ENCODE assay signal across 8 mouse cellular contexts in the genomic region with DNA sequence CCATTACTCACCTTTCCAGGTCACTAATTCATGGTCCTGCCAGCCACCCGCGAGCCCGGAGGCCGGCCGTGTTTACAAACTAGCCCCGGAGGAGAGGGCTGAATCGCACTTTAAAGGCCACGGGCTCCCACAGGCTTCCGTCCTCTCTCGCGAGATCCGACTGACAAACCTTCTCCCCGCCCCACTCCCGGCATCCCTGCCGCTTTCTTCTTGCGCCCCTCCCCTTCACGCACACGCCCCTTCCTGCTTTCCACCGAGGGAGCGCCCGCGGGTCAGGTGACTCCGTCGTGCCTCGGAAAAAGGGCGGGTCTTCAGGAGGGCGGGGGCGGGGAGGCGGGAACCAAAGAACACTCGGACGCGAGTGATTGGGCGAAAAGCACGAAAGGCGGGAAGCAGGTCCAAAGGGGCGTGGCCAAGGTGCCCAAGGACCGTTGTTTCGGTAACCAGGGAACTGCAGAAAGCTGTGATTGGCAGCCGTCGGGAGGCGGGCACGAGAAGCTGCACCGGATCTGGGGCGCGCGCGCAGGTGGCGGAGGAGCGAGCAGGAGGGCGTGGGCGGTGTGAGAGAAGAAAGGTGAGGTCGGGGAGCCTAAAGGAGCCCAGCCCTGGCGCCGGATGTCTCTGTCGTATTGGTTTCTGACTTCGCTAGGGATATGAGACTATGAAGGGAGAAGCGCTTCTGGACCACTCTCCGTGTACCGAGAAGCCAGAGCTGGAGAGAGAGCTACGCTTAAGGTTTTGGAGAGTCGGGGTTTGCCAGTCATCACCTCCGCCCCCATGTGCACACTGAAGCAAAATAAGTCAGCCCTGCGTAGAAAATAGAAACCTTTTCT. TPM values are rescaled to one million over a fixed set of nuclear protein-coding genes. Genes with fewer than 3 reads are reported as not detected.
DNase-seq lines count a peak whose midpoint lies in the region; ATAC-seq and TF ChIP-seq lines count a peak whose summit lies in the region.

A gene (minus strand): TSS at position 176 of the 833 bp plus-strand sequence.

- no peak for TF ChIP-seq CTCF in E14TG2a.4 (conservative IDR thresholded peaks at IDR 0.05; ENCODE audit: low read length)
- TF ChIP-seq CTCF in heart, postnatal 0 days (IDR thresholded peaks at IDR 0.05; ENCODE audit: low read depth): no peak
- TF ChIP-seq CTCF in testis, adult 2 months (IDR thresholded peaks at IDR 0.05; ENCODE audit: control insufficient read depth, insufficient read depth, insufficient replicate concordance, low read depth, low read length): no peak

- TF ChIP-seq POLR2A in testis, adult 2 months (IDR thresholded peaks at IDR 0.05; ENCODE audit: control insufficient read depth, low read depth, low read length): peak; percentile 70

- peak within 1 kb of the TSS; percentile 98 for H3K9ac ChIP-seq in forebrain, embryonic 12.5 days
- peak within 1 kb of the TSS; percentile 97 for H3K9ac ChIP-seq in heart, postnatal 0 days (replicated peaks; ENCODE audit: low read depth, low read length)
- peak within 1 kb of the TSS; percentile 99 for H3K9ac ChIP-seq in liver, embryonic 16.5 days (ENCODE audit: low read depth, low read length)
- peak within 1 kb of the TSS; percentile 96 for H3K9ac ChIP-seq in neural tube, embryonic 13.5 days

- TF ChIP-seq EP300 in heart, postnatal 0 days (IDR thresholded peaks at IDR 0.05; ENCODE audit: low read depth): peak; percentile 93

- H3K4me2 ChIP-seq in forebrain, embryonic 12.5 days: peak within 1 kb of the TSS; percentile 76
- peak within 1 kb of the TSS; percentile 99 for H3K4me2 ChIP-seq in heart, postnatal 0 days (ENCODE audit: low read depth, low read length)
- H3K4me2 ChIP-seq in liver, embryonic 16.5 days (ENCODE audit: low read depth, low read length): peak within 1 kb of the TSS; percentile 87
- peak within 1 kb of the TSS; percentile 72 for H3K4me2 ChIP-seq in neural tube, embryonic 13.5 days

- WGBS in forebrain, embryonic 12.5 days: under 1% methylated on average over 63 of the region's 63 CpGs
- under 1% methylated on average over 62 of the region's 63 CpGs for WGBS in heart, postnatal 0 days
- WGBS in liver, embryonic 16.5 days (ENCODE audit: insufficient replicate concordance): under 1% methylated on average over 63 of the region's 63 CpGs
- under 1% methylated on average over 62 of the region's 63 CpGs for WGBS in neural tube, embryonic 13.5 days

- no peaks in the 10 kb centered on the region for H3K27me3 ChIP-seq in E14TG2a.4 (ENCODE audit: insufficient read depth, low read length)
- no peaks in the 10 kb centered on the region for H3K27me3 ChIP-seq in forebrain, embryonic 12.5 days
- no peaks in the 10 kb centered on the region for H3K27me3 ChIP-seq in heart, postnatal 0 days (ENCODE audit: control insufficient read depth, insufficient read depth, low read length)
- H3K27me3 ChIP-seq in liver, embryonic 16.5 days (ENCODE audit: control insufficient read depth, insufficient read depth, low read depth, low read length): no peaks in the 10 kb centered on the region
- H3K27me3 ChIP-seq in neural tube, embryonic 13.5 days: no peaks in the 10 kb centered on the region
- H3K27me3 ChIP-seq in testis, adult 2 months (ENCODE audit: control insufficient read depth, insufficient read depth, low read length): no peaks in the 10 kb centered on the region

- peak; percentile 100 for DNase-seq in c-Kit-positive CD71-positive TER-119-positive erythroid progenitor cells, embryonic 14.5 days (ENCODE audit: low spot score)
- peak; percentile 98 for DNase-seq in heart, postnatal 0 days (ENCODE audit: low spot score)
- DNase-seq in kidney, postnatal 4 days: peak; percentile 99 to 100

- peak; percentile 96 for ATAC-seq in forebrain, embryonic 12.5 days (ENCODE audit: low FRiP score)
- peak; percentile 98 for ATAC-seq in heart, postnatal 0 days (ENCODE audit: insufficient read depth, low read depth)
- peak; percentile 92 for ATAC-seq in liver, embryonic 16.5 days (ENCODE audit: low read depth)
- ATAC-seq in neural tube, embryonic 13.5 days (ENCODE audit: low read depth): peak; percentile 97

- H3K9me3 ChIP-seq in E14TG2a.4 (ENCODE audit: low read length): no peaks in the 10 kb centered on the region
- H3K9me3 ChIP-seq in forebrain, embryonic 12.5 days: no peaks in the 10 kb centered on the region
- no peaks in the 10 kb centered on the region for H3K9me3 ChIP-seq in heart, postnatal 0 days (replicated peaks; ENCODE audit: control insufficient read depth, low read length)
- no peaks in the 10 kb centered on the region for H3K9me3 ChIP-seq in liver, embryonic 16.5 days (replicated peaks; ENCODE audit: control insufficient read depth, low read length)
- H3K9me3 ChIP-seq in neural tube, embryonic 13.5 days: no peaks in the 10 kb centered on the region

- H3K4me3 ChIP-seq in E14TG2a.4 (replicated peaks; ENCODE audit: low read length): peak within 1 kb of the TSS; percentile 99
- H3K4me3 ChIP-seq in forebrain, embryonic 12.5 days (replicated peaks): peak within 1 kb of the TSS; percentile 93
- peak within 1 kb of the TSS; percentile 97 for H3K4me3 ChIP-seq in heart, postnatal 0 days (ENCODE audit: low read depth, low read length)
- peak within 1 kb of the TSS; percentile 100 for H3K4me3 ChIP-seq in liver, embryonic 16.5 days (ENCODE audit: low read depth, low read length)
- H3K4me3 ChIP-seq in neural tube, embryonic 13.5 days: peak within 1 kb of the TSS; percentile 89
- H3K4me3 ChIP-seq in testis, adult 2 months (ENCODE audit: control insufficient read depth, low read depth, low read length): peak within 1 kb of the TSS; percentile 99

- peak within 1 kb of the TSS; percentile 92 for H3K27ac ChIP-seq in forebrain, embryonic 12.5 days
- peak within 1 kb of the TSS; percentile 86 for H3K27ac ChIP-seq in heart, postnatal 0 days (ENCODE audit: low read depth)
- peak within 1 kb of the TSS; percentile 92 for H3K27ac ChIP-seq in liver, embryonic 16.5 days (ENCODE audit: low read length)
- peak within 1 kb of the TSS; percentile 95 for H3K27ac ChIP-seq in neural tube, embryonic 13.5 days (replicated peaks)
- H3K27ac ChIP-seq in testis, adult 2 months (ENCODE audit: control insufficient read depth, insufficient read depth, low read depth, low read length): peak within 1 kb of the TSS; percentile 96

- peaks cover 28% of the 10 kb centered on the region for H3K4me1 ChIP-seq in E14TG2a.4 (replicated peaks; ENCODE audit: low read depth, low read length)
- H3K4me1 ChIP-seq in forebrain, embryonic 12.5 days: peaks cover 7% of the 10 kb centered on the region
- H3K4me1 ChIP-seq in heart, postnatal 0 days (ENCODE audit: control insufficient read depth, insufficient read depth): peaks cover 7% of the 10 kb centered on the region; the same call in 1 of the 2 replicates
- peaks cover 8% of the 10 kb centered on the region for H3K4me1 ChIP-seq in liver, embryonic 16.5 days (ENCODE audit: control insufficient read depth, low read depth, low read length)
- H3K4me1 ChIP-seq in neural tube, embryonic 13.5 days (replicated peaks): peaks cover 21% of the 10 kb centered on the region
- peaks cover 4% of the 10 kb centered on the region for H3K4me1 ChIP-seq in testis, adult 2 months (ENCODE audit: control insufficient read depth, insufficient read depth, low read length)

- 0 out of 2 replicates have a peak, but pooled peaks cover 2% of the 10 kb centered on the region for H3K36me3 ChIP-seq in E14TG2a.4 (ENCODE audit: insufficient read depth, low read length)
- no peaks in the 10 kb centered on the region; the same call in 1 of the 2 replicates for H3K36me3 ChIP-seq in forebrain, embryonic 12.5 days (replicated peaks)
- no peaks in the 10 kb centered on the region for H3K36me3 ChIP-seq in heart, postnatal 0 days (replicated peaks; ENCODE audit: control insufficient read depth, insufficient read depth, low read length)
- no peaks in the 10 kb centered on the region for H3K36me3 ChIP-seq in liver, embryonic 16.5 days (ENCODE audit: control insufficient read depth, insufficient read depth)
- no peaks in the 10 kb centered on the region for H3K36me3 ChIP-seq in neural tube, embryonic 13.5 days
- H3K36me3 ChIP-seq in testis, adult 2 months (ENCODE audit: control insufficient read depth, insufficient read depth, low read length): no peaks in the 10 kb centered on the region

RNA-seq across cellular contexts. Expression of the gene that starts here (rescaled TPM):
- 98.5 and 100 TPM in 2 replicates for polyA plus RNA-seq in forebrain, embryonic 12.5 days (2016; fragmentation: Nextera tagmentation; extraction: Ambion mirVana)
- 21.7 and 30.6 TPM in 2 replicates for total RNA-seq in heart, postnatal 0 days (2014; rRNA removed; ENCODE audit: low replicate concordance)
- polyA plus RNA-seq in heart, postnatal 0 days (2015; fragmentation: Nextera tagmentation; extraction: Ambion mirVana): 27.1 and 29.3 TPM in 2 replicates
- polyA plus RNA-seq in liver, embryonic 16.5 days (2015; fragmentation: Nextera tagmentation; extraction: Ambion mirVana): 21.3 and 22.8 TPM in 2 replicates
- 83.1 and 92.3 TPM in 2 replicates for polyA plus RNA-seq in neural tube, embryonic 13.5 days (2015; fragmentation: Nextera tagmentation; extraction: Ambion mirVana)
- polyA plus RNA-seq in testis, adult 2 months (2012; rRNA removed): 34.1 and 41.4 TPM in 2 replicates

Comparison
In these comparisons a context has a peak if more than half of its experiments do, and no peak if none do; other contexts are left out.
1. Peak in every context shown above with its lines: DNase-seq, ATAC-seq, H3K4me3 ChIP-seq and H3K27ac ChIP-seq.